Mouse (Mus musculus): ENCODE measurements around the gene Mlph.

Mlph gene

DNA sequence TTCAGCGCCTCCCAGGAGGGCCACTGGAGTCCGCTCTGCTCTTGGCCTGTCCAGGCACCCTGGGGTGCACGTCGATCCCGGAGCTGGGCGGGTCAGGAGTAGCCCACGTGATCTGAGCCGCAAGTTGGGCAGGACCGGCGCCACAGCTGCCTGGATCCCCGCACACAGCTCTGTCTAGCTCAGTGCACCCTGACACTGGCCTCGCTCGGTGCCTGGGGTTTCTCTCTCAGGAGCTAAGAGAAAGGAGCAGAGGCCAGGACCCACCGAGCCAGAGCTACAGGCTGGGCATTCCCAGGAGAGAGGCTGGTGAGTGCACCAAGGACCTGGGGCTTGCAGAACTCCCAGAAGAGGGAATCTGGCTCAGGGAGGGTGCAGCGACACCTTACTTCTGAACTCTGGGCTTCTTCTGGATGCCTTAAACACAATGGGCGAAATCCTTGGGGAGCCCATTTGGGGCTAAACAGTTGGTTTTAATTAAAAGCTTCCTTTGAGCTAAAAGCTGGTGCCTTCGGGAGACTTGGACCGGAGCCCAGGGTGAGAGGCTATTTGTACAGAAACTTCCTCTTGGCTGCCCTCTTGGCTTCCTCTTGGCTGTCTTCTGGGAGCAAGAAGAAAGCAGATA is at the start of gene Mlph:
Gene Mlph, plus strand, starts transcription at position 138 of the 622 bp plus-strand sequence.
- no peak for DNase-seq (ENCODE audit: low read depth, low spot score)

DNA sequence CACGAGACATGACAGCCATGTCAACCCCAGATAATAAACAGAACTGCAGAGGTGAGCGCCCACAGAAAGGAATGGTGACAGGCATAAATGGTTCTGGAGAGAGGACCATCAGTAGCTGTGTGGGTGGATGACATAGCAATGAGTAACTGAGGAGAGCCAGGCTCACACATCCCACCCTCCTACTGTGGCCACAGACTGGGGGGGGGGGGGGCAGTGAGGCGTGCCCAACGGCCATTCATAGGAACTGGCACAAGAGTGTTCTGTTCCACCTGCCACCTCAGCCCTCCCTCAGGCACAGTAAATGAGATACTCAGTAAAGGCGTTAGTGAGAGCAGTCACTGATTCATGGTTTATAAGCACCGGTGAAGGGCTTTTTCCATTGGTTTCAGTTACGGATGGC is 48.2 kb upstream of the Mlph start:
- no peak for DNase-seq (ENCODE audit: low read depth, low spot score)

DNA sequence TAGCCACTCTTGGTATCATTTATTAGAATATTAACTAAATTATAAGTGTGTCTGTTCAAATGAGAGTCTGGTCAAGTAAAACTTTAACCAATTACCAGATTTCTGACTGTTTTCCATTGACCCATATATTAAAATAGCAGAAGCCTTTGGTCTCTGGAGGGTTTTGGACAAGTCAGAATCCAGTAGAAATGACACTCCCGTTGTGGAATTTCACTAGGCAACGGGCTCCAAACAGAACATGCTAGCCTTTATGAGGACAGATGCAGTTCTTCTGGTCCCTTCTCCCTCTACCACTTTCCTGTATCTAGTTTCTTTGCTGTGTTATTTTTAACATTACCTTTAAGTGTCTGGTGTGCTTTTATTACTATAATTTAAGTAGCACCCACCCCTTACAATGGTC is 44.3 kb upstream of the Mlph start:
- DNase-seq (ENCODE audit: low read depth, low spot score), result no peak

DNA sequence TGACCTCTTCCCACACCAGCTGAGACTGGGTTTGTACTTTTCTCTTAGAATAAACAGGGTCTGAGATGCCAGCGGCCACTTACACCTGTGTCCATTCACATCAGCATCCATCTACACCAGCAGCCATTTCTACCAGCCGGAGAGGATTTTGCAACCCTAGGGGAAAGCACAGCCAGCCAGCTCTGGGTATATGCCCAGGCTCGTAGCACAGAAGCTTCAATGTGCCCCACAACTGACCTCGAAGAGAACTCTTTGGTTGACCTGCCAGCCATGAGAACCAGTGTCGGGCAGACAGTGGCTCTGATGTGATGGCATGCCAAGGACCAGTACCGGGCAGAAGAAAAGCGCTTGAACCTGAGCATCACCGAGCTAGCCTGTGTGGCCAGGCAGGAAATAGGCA is 39.5 kb upstream of the Mlph start:
- DNase-seq (ENCODE audit: low read depth, low spot score), result no peak

DNA sequence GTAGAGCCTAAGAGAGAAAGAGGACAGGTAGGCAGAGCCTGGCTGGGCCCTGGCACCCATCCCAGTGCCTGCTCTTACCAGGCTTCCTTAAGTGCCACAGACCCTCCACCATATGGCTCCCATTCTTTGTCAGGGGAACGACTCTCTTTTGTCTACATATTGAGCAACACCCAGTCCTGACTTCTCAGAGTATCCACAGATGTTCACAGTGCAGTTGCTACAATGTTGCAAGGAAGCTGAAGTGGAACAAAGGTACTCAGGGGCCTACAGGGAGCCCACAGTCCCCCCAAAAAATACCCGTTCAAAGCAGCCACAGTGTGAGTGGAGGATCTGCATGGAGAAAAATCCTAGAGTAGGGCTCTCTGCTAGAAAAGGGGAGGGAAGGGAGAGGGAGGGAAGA is 38.9 kb upstream of the Mlph start:
- no peak for DNase-seq (ENCODE audit: low read depth, low spot score)

DNA sequence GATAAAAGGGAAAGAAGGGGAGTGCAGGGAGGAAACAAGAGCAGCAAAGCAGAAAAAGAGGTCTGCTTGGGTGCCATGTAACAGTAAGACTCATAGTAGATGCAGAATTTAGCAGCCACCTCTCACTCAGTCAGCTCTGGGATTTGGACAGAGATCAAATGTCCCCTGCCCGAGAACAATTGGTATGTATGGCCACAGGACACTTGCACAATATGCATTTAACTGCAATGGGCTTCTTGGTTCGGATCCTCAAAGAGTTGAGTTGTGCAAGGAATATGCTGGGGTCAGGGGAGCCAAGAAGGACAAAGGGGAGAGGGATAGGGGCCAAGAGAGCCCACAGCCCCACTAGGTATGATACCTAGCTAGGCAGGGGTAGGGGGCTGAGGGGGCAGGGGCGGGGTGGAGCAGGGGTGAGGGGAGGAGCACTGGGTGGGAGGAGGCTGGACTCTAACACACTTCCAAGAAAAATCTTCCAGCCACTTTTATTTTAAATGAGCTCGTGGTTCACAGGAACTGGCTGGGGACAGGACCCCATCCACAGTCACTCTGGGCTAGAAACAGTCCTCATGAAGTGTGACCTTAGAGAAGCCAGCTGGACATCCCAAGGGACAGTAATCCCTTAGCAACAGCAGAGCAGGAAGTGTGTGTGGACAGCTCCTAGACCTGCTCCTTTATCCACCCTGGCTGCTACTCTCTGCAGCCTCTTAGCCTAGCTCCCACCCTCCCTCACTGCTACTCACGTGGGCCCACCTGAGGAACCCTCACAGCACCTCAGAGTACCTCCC is 38.2 kb upstream of the Mlph start:
- no peak for DNase-seq (ENCODE audit: low read depth, low spot score)

DNA sequence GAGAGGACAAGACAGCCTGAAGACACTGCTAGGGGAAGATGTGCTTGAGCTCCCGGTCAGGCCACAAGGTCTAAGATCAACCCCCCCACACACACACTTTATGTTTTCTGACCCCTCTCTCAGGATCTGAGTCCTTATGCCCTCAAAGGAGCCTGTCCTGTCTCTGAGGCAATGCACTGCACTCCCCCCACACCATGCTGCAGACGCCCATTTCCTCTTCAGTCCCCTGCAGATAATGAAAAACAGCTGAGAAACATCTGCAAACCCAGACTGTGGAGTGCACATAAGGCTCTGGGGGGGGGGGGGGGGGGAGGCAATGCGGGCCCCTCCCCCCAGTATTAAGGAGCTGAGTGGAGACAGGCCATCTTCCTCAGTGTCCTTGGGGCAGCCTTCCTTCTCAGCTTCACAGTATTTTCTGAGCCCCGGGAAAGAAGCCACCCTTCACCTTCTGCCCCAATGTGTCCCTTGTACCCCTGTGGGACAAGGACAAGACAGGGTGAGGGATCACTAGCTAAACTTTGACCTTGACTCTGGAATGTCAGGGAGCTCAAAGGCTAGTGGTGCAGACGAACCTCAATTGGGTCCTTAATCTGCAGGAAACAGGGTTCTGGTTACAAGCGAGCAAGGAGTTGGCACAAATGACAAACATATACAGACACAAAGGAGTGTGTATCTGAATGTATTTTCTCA is 29.0 kb upstream of the Mlph start:
- DNase-seq (ENCODE audit: low read depth, low spot score), result no peak

DNA sequence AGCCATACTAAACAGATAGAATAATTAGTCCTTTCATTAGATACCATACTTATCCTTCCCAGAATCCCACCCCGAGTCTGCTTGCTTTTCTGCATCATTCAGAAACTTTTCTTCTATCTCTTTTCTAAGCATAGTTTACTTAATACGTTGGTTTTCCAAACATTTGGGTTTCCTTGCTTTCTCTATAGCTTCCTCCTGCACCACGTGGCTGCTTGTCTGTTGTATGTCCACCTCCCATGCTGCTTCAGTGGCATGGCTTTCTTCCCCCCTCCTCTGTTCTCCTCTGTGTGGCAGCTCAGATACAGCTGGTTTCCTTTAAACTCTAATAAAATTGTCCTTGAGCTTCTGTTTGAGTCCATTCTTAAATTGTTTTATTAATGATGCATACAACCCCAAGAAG is 20.4 kb upstream of the Mlph start:
- no peak for DNase-seq (ENCODE audit: low read depth, low spot score)

DNA sequence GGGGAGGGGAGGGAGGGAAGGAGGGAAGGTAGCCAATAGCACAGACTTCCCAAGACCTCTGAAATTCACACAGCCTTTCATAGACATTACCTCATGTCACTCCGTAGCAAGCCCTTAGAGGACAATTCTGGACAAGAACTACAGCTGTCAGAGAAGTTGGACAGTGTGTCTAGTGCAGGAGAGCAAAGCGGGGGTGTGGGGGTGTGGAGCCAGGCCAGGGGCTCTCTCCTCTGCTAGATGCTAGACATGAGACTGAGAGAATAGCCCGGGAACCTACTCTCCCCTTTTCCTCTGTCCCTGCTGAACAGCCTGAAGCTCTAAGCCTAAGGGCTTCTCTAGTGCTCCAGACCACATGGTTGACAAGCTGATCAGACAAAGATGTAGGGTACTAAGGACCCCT is 19.9 kb upstream of the Mlph start:
- DNase-seq (ENCODE audit: low read depth, low spot score), result no peak

DNA sequence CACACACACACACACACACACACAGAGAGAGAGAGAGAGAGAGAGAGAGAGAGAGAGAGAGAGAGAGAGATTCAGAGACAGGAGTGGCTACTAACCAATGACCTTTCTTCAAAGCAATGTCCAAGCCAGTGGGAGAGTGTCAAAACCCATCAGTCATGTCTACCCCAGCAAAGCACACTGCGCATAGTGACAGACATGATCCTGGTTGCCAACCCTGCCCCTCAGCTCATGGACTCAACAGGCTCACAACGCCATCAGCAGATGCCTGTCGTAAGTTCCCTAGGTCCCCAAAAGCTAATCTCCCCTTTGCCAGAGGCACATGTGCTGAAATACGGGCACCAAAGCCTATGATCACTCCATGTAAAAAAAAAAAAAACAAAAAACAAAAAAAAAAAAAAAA is 18.6 kb upstream of the Mlph start:
- no peak for DNase-seq (ENCODE audit: low read depth, low spot score)

DNA sequence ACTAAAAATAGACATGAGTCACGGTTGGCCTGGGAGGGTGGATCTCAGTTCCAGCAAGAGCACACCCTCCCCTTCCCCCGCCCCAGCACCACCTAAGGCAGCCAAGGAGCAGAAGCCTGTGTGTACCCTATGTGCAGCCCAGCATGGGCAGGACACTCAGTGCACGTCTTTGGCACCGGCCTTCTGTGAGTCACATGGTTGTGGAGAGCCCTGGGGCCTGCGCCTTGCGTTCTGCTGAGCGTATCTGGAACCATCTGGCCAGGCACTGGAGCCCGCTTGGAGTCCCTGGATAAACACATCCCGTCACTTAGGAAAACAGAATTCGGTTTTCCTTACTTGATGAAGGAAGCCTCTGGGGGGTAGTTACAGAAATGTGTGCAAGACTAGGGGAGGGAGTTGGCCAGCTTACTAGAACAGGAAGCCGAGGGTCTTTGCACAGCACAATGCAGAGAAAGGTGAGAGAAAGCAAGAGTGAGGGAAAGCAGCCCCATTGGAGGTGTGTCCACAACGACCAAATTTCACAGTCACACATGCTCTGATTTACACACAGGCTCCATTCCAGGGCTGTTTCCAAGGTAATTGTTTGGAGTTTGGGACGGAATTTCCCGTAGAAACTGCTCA is 18.0 kb upstream of the Mlph start:
- DNase-seq (ENCODE audit: low read depth, low spot score), result no peak

DNA sequence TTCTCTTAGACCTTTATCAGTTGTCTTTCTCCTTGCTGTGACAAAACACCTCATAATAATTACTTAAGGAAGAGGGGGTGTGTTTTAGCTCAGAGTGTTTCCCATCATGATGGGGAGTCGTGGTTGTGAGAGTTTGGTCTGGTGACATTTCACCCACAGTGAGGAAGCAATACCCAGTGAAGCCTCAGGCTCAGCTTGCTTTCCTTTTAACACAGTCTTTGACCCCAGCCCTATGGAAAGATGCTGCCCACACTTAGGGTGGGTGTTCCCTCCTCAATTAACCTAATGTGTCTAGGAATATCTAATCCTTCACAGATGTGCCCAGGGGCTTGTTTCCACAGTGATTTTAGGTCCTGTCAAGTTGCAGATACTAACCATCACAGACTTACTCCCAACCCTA is 16.9 kb upstream of the Mlph start:
- no peak for DNase-seq (ENCODE audit: low read depth, low spot score)

DNA sequence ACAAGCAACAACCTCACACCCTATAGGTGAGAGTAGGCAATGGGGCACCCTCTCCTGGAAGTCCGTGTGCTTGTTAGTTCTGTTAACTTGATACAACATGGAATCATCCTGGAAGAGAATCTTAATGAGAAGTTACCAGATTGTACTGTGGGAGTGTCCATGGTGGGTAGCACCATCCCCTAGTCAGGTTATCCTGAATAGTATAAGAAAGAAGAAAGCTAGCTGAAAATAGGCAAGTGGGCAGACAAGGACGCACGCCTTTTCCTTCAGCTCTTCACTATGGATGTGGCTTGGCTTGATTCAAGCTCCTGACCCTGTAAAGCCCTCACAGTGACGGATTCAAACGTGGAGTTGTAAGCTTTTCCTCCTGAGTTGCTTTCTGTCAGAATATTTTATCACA is 15.1 kb upstream of the Mlph start:
- DNase-seq (ENCODE audit: low read depth, low spot score), result no peak

DNA sequence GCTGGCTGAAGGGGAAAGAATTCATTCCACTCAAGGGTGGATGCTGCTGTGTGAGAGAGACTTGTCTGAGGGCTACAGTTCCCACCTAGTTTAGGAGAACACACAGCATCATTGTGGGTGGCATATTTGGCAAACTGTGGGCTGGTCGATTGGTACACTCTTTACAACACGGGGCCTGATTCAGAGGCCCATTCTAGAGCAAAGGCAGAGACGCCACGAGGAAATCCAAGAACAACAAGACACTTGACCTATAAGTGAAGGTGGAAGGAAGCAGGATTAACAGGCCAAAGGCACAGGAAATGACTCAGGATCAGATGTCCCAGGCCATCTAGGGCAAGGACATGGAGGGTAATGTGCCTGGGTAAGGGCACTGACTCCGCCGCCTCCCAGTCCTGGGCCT is 14.5 kb upstream of the Mlph start:
- no peak for DNase-seq (ENCODE audit: low read depth, low spot score)

DNA sequence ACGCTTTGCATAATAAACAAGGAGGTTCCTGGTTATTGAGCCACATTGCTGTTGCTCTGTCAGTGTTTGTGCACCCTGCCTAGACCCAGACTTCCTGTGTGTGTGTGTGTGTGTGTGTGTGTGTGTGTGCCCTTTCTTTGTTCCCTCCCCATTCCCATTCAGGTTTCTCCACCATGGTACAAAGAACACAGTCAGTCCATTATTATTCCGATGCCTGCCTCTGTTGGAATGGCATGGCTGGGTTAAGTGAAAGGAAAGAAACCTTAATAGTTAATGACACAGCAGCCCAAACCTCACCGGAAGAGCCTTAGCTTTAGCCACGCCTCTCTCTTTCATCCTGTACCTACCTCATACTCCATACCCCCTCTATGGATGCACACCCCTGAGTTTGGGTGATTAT is 13.6 kb upstream of the Mlph start:
- no peak for DNase-seq (ENCODE audit: low read depth, low spot score)

DNA sequence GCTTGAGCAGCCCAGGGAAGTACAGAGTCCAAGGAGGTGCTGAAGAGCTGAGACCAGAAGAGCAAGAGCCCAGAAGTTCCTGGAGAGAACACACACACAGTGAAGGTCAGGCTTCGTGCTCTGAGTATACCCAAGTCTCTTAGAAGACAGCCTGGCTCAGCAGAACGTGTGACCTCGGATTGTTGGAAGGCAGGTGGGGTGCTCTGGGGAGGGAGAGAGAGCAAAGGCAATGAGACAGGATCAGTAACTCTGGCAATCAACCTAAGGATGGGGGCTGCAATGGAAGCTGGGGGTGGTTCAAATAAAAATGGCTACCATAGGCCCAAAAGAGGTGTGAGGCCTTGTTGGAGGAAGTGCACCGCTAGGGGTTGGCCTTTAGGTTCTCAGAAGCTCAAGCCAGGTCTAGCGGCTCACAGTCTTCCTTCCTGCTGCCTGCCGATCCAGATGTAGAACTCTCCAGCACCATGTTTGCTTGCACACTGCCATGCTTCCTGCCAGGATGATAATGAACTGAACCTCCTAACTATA is 13.1 kb upstream of the Mlph start:
- no peak for DNase-seq (ENCODE audit: low read depth, low spot score)

DNA sequence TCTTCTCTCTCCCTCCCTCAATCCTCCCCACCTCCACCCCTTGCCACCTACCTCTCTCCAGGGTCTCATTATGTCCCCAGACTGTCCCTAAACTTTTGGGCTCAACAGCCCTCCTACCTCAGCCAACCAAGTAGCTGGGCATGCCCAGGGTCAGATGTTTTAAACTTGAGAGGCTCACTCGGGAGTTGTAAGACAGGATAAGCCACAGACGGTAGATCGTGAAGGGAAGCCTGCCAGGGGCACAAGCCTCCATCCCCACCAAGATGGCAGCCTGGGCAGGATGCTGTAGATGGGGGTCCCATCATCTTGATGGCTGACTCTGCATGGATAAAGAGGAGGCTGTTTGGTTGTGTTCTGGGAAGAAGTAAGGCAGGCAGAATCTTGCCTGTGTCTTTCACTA is 12.1 kb upstream of the Mlph start:
- DNase-seq (ENCODE audit: low read depth, low spot score), result no peak

DNA sequence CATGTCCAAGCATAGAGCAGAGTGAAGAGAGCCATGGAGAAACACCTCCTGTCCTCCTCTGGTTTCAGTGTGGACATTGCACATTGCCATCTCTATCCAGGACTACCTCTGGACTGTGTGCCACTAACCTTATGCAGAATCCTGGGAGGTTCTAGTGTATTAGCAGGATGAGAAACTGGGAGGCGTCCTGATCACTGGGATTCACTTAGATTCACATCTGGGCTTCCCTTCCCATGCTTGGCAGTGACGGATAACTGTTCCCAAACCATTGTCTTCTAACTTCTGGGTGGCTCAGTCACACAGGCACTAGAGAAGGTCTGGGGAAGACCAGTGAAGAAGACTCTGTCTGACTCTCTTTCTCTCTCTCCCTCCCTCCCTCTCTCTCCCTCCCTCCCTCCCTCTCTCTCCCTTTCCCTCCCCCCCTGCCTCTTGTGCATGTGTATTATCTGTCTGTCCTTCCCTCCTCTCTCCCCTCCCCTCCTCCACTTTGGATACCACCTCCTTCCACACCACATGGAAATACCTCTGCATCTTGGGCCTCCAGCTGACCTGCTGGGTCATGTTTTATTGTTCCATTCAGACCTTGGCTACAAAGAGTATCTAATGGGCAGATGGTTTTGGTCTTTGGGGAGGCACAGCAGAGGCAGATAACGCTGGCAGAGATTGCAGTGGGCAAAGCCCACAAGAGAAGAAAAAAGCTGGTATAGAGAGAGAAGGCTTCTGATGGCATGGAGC is 11.5 kb upstream of the Mlph start:
- DNase-seq (ENCODE audit: low read depth, low spot score), result no peak

DNA sequence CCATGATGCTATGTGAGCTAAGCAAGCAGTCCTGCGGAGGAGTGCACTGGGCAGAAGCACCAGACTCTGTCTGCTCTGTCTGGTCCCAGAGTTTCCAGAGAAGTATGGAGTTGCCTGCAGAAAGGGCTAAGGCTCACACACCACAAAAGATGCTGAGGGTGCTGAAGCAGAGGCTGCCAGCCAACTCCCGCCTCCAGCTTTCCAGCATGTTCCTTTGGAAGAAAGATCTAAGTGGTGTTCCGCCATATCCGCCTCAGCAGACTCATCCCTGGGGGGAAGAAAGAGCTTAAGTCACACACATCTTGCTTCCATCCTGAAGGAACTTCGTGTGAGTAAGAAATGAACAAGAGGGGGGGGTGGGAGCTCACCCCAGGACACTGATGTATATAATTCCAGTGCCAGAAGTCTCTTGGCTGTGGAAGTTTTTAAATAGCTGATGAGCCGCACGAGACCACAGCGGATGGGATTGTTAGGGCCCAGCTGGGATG is 10.9 kb upstream of the Mlph start:
- no peak for DNase-seq (ENCODE audit: low read depth, low spot score)

DNA sequence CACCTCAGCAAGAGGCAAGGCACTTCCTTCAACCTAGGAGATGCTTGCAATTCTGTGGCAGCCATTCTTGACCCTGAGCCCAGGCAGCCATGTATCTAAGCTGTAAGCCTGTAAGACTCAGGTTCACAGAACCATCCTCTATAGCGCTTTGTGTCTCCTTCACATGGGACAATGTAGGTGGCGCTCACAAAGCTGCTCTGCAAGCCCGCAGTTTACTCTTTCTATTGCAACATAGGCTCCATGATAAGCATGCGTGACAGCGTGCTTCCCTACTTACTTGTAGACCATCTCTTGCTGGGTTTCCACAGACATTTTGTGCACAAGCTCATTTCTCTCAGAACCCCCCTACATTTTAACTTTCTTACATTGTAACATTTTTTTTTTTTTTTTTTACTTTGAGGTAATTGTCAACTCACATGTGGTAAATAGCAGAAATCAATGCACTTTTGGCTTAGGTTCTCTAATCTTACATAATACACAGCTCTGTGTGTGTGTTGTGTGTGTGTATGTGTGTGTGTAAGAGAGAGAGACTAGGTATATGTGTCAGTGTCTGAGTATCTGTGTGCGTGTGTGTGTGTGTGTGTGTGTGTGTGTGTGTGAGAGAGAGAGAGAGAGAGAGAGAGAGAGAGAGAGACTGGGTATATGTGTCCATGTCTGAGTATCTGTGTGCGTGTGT is 10.0 kb upstream of the Mlph start:
- DNase-seq (ENCODE audit: low read depth, low spot score), result no peak

DNA sequence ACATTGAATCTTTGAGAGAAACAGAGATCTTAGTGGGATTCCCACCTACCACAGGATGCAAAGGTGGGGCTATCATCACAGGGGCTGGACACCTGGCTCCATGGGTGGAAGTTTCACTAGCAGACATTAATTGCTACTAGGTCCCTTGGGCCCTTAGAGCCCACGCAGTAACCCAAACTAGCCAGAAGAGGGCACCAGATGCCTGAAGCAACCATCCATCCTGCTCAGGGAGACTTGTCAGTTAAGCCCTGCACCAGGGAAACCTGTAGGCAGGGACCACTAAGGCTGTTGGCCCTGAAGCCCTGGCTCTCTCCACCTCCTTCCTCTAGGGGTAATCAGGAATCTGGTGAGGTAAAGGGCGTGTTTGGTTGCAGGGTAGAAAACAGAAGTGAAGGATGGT is 8.5 kb upstream of the Mlph start:
- no peak for DNase-seq (ENCODE audit: low read depth, low spot score)

Measured in retina, adult 2 months (tissue).